Mouse (Mus musculus) ES-E14 (cell line): ENCODE results near the gene Slc9a2. TPM values are rescaled to one million over a fixed set of nuclear protein-coding genes. Genes with fewer than 3 reads are reported as not detected.

Experiments used
- DNase-seq: peaks from one replicate; pipeline ENCODE4 v3.0.0-alpha.2; 2013; ENCODE audit warnings: low read depth, low spot score
- H3K27ac ChIP-seq: 2 replicates; pipeline ENCODE4 v1.5.1; 2012; ENCODE audit warnings: low read depth, mild to moderate bottlenecking, low read length, moderate library complexity, mixed read lengths; ENCODE audit not compliant: poor library complexity, insufficient read depth, severe bottlenecking
- H3K36me3 ChIP-seq: 2 replicates; pipeline ENCODE4 v1.6.1; 2012; ENCODE audit warnings: mild to moderate bottlenecking, low read length, moderate library complexity, mixed read lengths; ENCODE audit not compliant: control insufficient read depth, poor library complexity, insufficient read depth, severe bottlenecking
- H3K4me1 ChIP-seq, 2 experiments: fragments of 150-350 bp in 1 of 2; sonication (generic) in 1 of 2; 2 replicates each; pipeline ENCODE4 v1.6.1; 2012; ENCODE audit warnings: low read length in 2 of 2, mild to moderate bottlenecking in 1 of 2, mixed read lengths in 1 of 2; ENCODE audit not compliant: control insufficient read depth in 2 of 2, insufficient read depth in 2 of 2, poor library complexity in 1 of 2
- H3K4me3 ChIP-seq, 2 experiments: fragments of 150-350 bp in 1 of 2; sonication (generic) in 1 of 2; 2 replicates each; pipeline ENCODE4 v1.5.1; 2012; ENCODE audit warnings: low read length in 2 of 2, low read depth in 1 of 2, mild to moderate bottlenecking in 1 of 2, mixed read lengths in 1 of 2; ENCODE audit not compliant: insufficient read depth in 1 of 2, poor library complexity in 1 of 2, severe bottlenecking in 1 of 2
- H3K9ac ChIP-seq: 2 replicates; pipeline ENCODE4 v1.6.1; 2012; ENCODE audit warnings: low read depth, mild to moderate bottlenecking, low read length, mixed read lengths; ENCODE audit not compliant: poor library complexity, insufficient read depth, severe bottlenecking
- H3K9me3 ChIP-seq: fragments of 150-350 bp; sonication (generic); 2 replicates; pipeline ENCODE4 v1.6.1; 2012; ENCODE audit warnings: low read depth, mild to moderate bottlenecking, low read length; ENCODE audit not compliant: control insufficient read depth, insufficient read depth
- CHD2 ChIP-seq: IDR thresholded peaks from 2 replicates; pipeline ENCODE4 v1.6.1; 2014; ENCODE audit warnings: mild to moderate bottlenecking, low read depth, low read length, inconsistent platforms
- HCFC1 ChIP-seq: IDR thresholded peaks from 2 replicates; pipeline ENCODE4 v1.6.1; 2012; ENCODE audit warnings: low read length, inconsistent platforms, borderline replicate concordance; ENCODE audit not compliant: insufficient read depth
- MAFK ChIP-seq: IDR thresholded peaks from 2 replicates; pipeline ENCODE4 v1.6.1; 2014; ENCODE audit warnings: mild to moderate bottlenecking, low read depth, low read length, inconsistent platforms; ENCODE audit not compliant: insufficient read depth
- ZC3H11A ChIP-seq: IDR thresholded peaks from 2 replicates; pipeline ENCODE4 v1.6.1; 2012; ENCODE audit warnings: low read depth, mild to moderate bottlenecking, inconsistent platforms, low read length, borderline replicate concordance
- ZNF384 ChIP-seq: IDR thresholded peaks from 2 replicates; pipeline ENCODE4 v1.6.1; 2012; ENCODE audit warnings: low read depth, low read length, inconsistent platforms
- in situ Hi-C, 2 experiments: fragments of 600-800 bp; cut with MboI; formaldehyde crosslinking; loops; one replicate each; pipeline ENCODE4 v1.15.1; 2025; ENCODE audit warnings: low sequenced_read_pairs in 2 of 2, inconsistent platforms in 1 of 2; ENCODE audit not compliant: unreplicated experiment in 2 of 2
- total RNA-seq: library from RNA; depleted of rRNA; stranded (reverse); fragments of 300-350 nt; gene quantifications from 2 replicates; pipeline ENCODE4 v1.2.3, GENCODE M21; 2012

Slc9a2 gene
- total RNA-seq, 1 experiment = 0.31 TPM

DNA sequence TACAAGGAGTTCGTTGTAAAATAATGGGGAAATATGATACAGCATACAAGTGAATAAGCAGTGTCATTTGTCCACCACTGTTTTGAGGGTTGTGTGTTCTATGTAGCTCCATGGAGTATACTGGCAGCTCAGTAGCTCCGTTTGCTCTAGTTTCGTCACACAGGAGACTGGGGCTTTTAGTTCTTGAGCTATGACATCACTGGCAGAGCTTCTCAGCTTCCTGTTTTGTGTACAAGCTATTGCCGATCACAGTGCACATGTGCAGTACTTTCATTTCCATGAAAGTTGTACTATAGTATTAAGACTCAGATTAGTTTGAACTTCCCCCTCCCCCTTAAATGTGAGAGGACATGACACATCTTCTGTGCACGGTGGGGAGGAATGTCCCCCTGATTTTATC is 65.7 kb downstream of the Slc9a2 start:
- in situ Hi-C loops = no loop called here
- H3K9me3 ChIP-seq = no peaks in the 10 kb centered on the region
- no peak overlapping the region for H3K9ac ChIP-seq
- no peaks in the 10 kb centered on the region for H3K4me1 ChIP-seq
- no peak for DNase-seq
- H3K27ac ChIP-seq = no peak overlapping the region
- TF ChIP-seq HCFC1 = no peak
- no peak for TF ChIP-seq MAFK
- TF ChIP-seq CHD2 = no peak
- TF ChIP-seq ZNF384 = no peak
- no peak for TF ChIP-seq ZC3H11A
- no peaks in the 10 kb centered on the region for H3K36me3 ChIP-seq
- no peak overlapping the region for H3K4me3 ChIP-seq

DNA sequence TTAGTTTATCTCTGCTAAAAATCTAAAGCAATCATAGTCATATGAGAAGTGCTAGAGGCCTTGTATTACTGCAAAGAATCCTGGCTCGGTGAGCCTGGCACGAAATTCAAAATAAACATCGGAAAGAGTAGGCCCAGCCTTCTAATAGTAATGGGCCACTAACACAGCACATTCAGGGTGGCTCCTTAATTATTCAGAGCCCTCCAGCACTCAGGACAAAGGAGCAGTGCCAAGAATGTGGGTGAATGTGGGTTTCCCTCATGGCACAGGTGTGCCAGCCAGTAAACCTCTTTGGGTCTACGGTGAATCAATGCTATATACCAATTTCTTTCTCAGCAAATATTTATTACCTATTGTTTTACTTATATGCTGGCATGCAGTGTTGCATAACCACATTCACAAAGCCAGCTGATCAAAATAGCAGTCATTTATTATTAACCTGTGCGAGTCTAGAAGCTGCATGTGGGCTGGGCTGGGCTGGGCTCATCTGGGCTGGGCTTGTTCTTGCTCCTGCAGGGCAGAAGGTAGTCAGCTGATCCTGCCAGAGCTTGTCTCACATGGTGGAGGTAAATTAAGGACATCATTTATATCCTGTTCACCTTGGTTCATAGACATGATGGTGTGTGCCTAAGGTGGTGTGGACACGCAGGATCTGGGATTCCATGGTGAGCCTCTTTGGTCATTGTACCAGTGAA is 79.5 kb downstream of the Slc9a2 start:
- TF ChIP-seq MAFK (no peak), ZC3H11A (no peak), CHD2 (no peak), HCFC1 (no peak), ZNF384 (no peak)
- no peak for DNase-seq
- no peak overlapping the region for H3K4me3 ChIP-seq
- no peaks in the 10 kb centered on the region for H3K36me3 ChIP-seq
- H3K4me1 ChIP-seq = no peaks in the 10 kb centered on the region
- H3K9me3 ChIP-seq = no peaks in the 10 kb centered on the region
- no peak overlapping the region for H3K9ac ChIP-seq
- no peak overlapping the region for H3K27ac ChIP-seq
- in situ Hi-C loops = no loop called here

DNA sequence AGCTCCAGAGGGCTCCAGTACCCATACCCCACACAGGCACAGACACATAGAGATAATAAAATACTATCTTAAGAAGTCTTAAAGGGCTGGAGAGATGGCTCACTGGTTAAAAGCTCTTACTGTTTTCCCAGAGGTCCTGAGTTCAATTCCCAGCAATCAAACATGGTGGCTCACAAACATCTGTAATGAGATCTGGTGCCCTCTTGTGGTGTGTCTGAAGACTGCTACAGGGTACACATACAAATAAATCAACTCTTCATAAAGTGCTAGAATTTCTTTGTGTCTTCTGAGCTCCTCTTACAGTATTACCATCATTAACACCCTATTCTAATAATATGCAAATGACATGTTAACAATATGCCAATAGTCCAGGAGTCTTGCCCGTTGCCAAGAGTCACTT is 83.7 kb downstream of the Slc9a2 start:
- TF ChIP-seq MAFK (no peak), CHD2 (no peak), HCFC1 (no peak), ZC3H11A (no peak), ZNF384 (no peak)
- Histone ChIP-seq H3K4me3 (no peak overlapping the region), H3K9me3 (no peaks in the 10 kb centered on the region), H3K4me1 (no peaks in the 10 kb centered on the region), H3K27ac (no peak overlapping the region), H3K9ac (no peak overlapping the region), H3K36me3 (no peaks in the 10 kb centered on the region)
- DNase-seq = no peak
- in situ Hi-C loops = no loop called here

DNA sequence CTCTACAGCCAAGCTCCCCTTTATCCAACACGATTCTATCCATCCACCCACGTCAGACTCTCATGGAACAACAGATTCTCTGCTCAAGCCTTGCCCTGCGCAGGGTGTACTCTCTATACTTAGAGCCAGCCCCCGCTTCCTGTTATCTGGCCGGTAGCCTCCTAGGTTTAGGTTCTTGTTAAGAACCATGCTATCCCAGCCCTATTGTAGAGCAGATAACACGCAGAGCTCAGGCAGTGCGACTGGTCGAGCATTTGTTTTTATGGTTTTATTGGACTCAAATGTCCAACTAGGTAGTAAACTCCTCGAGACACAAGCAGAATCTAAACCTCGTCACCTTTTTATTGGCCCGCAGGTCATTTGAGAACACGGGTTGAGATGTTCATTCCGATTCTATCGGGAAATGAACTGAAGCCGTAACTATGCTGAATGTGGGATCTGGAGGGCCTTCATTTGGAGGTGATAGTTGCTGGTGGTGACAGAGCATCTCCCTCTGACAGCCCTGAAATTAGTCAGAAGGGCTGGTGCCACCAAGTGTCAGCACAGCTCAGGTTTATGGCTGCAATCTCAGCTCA is 84.4 kb downstream of the Slc9a2 start:
- Histone ChIP-seq H3K9me3 (no peaks in the 10 kb centered on the region), H3K9ac (no peak overlapping the region), H3K36me3 (no peaks in the 10 kb centered on the region), H3K4me1 (no peaks in the 10 kb centered on the region), H3K4me3 (no peak overlapping the region), H3K27ac (no peak overlapping the region)
- no peak for TF ChIP-seq ZNF384
- no peak for TF ChIP-seq MAFK
- TF ChIP-seq HCFC1 = no peak
- no peak for TF ChIP-seq ZC3H11A
- TF ChIP-seq CHD2 = no peak
- DNase-seq = no peak
- in situ Hi-C loops = no loop called here

DNA sequence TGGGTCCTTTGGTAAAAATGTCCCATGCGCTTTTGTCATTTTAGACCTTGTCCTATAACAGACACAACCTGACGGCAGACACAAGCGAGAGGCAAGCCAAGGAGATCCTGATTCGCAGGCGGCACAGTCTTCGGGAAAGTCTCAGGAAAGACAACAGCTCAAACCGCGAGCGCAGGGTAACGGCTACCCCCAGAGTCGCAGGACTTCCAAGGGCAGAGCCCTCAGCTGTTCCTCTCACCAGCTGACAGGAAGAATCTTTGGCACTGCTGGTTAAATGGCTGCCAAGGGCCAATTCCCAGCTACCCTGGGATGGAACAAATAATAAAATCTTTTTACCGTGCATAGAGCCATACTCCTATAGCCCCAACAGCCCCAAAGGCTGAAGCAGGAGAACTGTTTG is 85.1 kb downstream of the Slc9a2 start:
- no peak for DNase-seq
- no peak overlapping the region for H3K4me3 ChIP-seq
- no peak overlapping the region for H3K27ac ChIP-seq
- no peak overlapping the region for H3K9ac ChIP-seq
- no peak for TF ChIP-seq HCFC1
- no peak for TF ChIP-seq ZNF384
- TF ChIP-seq CHD2 = no peak
- no peak for TF ChIP-seq MAFK
- no peak for TF ChIP-seq ZC3H11A
- in situ Hi-C loops = no loop called here
- no peaks in the 10 kb centered on the region for H3K9me3 ChIP-seq
- H3K4me1 ChIP-seq = no peaks in the 10 kb centered on the region
- H3K36me3 ChIP-seq = no peaks in the 10 kb centered on the region
